Mouse (Mus musculus) G1E (cell line): ENCODE measurements around the gene Vwa2.

ENCODE experiments used
- CTCF ChIP-seq: IDR thresholded peaks from 2 replicates; pipeline ENCODE4 v1.5.1; 2012; ENCODE audit warnings: low read depth, low read length, inconsistent platforms, mixed read lengths
- GATA1 ChIP-seq: IDR thresholded peaks from 2 replicates; pipeline ENCODE4 v1.6.1; 2012; ENCODE audit warnings: borderline replicate concordance, low read length, inconsistent platforms, mixed read lengths
- POLR2AphosphoS5 ChIP-seq: IDR thresholded peaks from 2 replicates; pipeline ENCODE4 v1.6.1; 2012; ENCODE audit warnings: low read depth, low read length, inconsistent platforms; ENCODE audit not compliant: insufficient replicate concordance
- TAL1 ChIP-seq: conservative IDR thresholded peaks from 2 replicates; pipeline ENCODE4 v1.6.1; 2012; ENCODE audit warnings: low read depth, low read length, inconsistent platforms, mixed read lengths

DNA sequence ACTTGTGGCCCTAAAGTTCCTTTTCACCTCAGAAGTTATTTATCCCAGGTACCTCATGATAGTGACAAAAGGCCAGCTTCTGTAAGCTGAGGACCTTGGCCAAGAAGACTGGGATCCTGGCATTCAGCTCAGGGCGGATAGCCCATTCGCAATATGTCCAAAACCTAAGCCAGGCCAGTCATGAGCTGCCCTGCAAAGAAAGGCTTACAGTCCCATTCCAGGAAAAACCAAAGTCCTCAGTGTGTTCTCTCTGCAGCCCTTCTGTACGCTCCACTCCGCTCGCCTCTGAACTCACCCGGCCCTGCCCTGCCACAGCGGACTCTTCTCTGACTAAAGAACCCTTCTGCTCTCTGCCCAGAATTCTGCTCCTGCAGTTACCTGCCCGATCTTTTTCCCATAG lies 62.2 kb downstream of the Vwa2 start:
- TF ChIP-seq POLR2AphosphoS5, result no peak
- no peak for TF ChIP-seq CTCF
- TF ChIP-seq GATA1, result no peak
- TF ChIP-seq TAL1, result no peak
